Mouse (Mus musculus) adrenal gland, postnatal 4 days (tissue): Measurements from ENCODE around the gene Cma1. TPM values are rescaled to one million over a fixed set of nuclear protein-coding genes. Genes with fewer than 3 reads are reported as not detected.

ENCODE experiments used
- DNase-seq, 2 experiments: peaks; one replicate each; pipeline ENCODE4 v3.0.0; 2021 to 2022; ENCODE audit warnings: low spot score in 2 of 2, mixed read lengths in 2 of 2
- total RNA-seq, 2 experiments: library from RNA; stranded (reverse); gene quantifications; 2 replicates each; pipeline ENCODE4 v1.2.3; 2021

Gene Cma1
- total RNA-seq, 2 experiments from 2014 or later, result 10.4 to 19.2 TPM

- DNase-seq, result no peak
Measured at GRCm38 (mm10) chr14:55897671-55898070, 46.8 kb downstream of the Cma1 start.

Other genes with a start within 250 kb of the Cma1 start
- 1 to 10 TPM; 1.4 to 1.8 TPM for gene Tgm1, start 230.7 kb downstream of the Cma1 start, total RNA-seq
- gene Rabggta, start 222.4 kb downstream of the Cma1 start, total RNA-seq, result 10 to 100 TPM; 23.8 to 25.7 TPM
- gene Dhrs1, start 199.0 kb downstream of the Cma1 start, total RNA-seq, result 10 to 100 TPM; 74.1 to 77.7 TPM
- 10 to 100 TPM; 24.5 to 27.1 TPM for gene Nop9, start 199.0 kb downstream of the Cma1 start, total RNA-seq
- gene Cideb, start 186.2 kb downstream of the Cma1 start, total RNA-seq, result 10 to 100 TPM in 1 of 2 experiments, 1 to 10 TPM in 1; 4.6 to 12.0 TPM
- gene Ltb4r2, start 183.2 kb downstream of the Cma1 start, total RNA-seq, result under 1 TPM; 0.17 to 0.34 TPM
- 1 to 10 TPM; 1.3 to 2.9 TPM for gene Ltb4r1, start 178.7 kb downstream of the Cma1 start, total RNA-seq
- gene Adcy4, start 160.6 kb downstream of the Cma1 start, total RNA-seq, result 10 to 100 TPM; 10.4 to 10.9 TPM
- 10 to 100 TPM in 1 of 2 experiments, 1 to 10 TPM in 1; 8.4 to 12.2 TPM for gene Ripk3, start 155.8 kb downstream of the Cma1 start, total RNA-seq
- 10 to 100 TPM; 47.0 to 49.4 TPM for gene Nfatc4, start 121.5 kb downstream of the Cma1 start, total RNA-seq
- gene Nynrin, start 90.7 kb downstream of the Cma1 start, total RNA-seq, result 10 to 100 TPM; 46.0 to 52.0 TPM
- gene Cbln3, start 60.3 kb downstream of the Cma1 start, total RNA-seq, result under 1 TPM; 0.39 to 0.76 TPM
- 10 to 100 TPM; 29.7 to 29.9 TPM for gene Khnyn, start 59.7 kb downstream of the Cma1 start, total RNA-seq
- gene Sdr39u1, start 44.4 kb downstream of the Cma1 start, total RNA-seq, result 10 to 100 TPM; 65.3 to 71.9 TPM
- under 1 TPM; 0.62 to 0.76 TPM for gene Cma2, start 6.3 kb upstream of the Cma1 start, total RNA-seq
- not detected for gene Mcpt1, start 73.3 kb upstream of the Cma1 start, total RNA-seq
- gene Mcpt9, start 85.8 kb upstream of the Cma1 start, total RNA-seq, result not detected
- gene Mcpt2, start 97.4 kb upstream of the Cma1 start, total RNA-seq, result not detected
- 1 to 10 TPM; 4.3 to 8.3 TPM for gene Mcpt4, start 117.6 kb upstream of the Cma1 start, total RNA-seq
- gene Mcpt8, start 140.6 kb upstream of the Cma1 start, total RNA-seq, result 1 to 10 TPM in 1 of 2 experiments, not detected in 1; 1.2 TPM
- gene Ctsg, start 157.9 kb upstream of the Cma1 start, total RNA-seq, result 1 to 10 TPM in 1 of 2 experiments, under 1 TPM in 1; 0.90 to 2.5 TPM
- not detected for gene Gzme, start 175.9 kb upstream of the Cma1 start, total RNA-seq
- gene Gzmd, start 187.9 kb upstream of the Cma1 start, total RNA-seq, result not detected
- gene Gzmg, start 214.9 kb upstream of the Cma1 start, total RNA-seq, result not detected
- gene Gzmn, start 229.9 kb upstream of the Cma1 start, total RNA-seq, result not detected